Mouse (Mus musculus): Measurements from ENCODE around the gene Epn3. TPM values are rescaled to one million over a fixed set of nuclear protein-coding genes. Genes with fewer than 3 reads are reported as not detected.

Gene Epn3
- polyA plus RNA-seq, 1 experiment from 2014 or later = 1.1 TPM

DNA sequence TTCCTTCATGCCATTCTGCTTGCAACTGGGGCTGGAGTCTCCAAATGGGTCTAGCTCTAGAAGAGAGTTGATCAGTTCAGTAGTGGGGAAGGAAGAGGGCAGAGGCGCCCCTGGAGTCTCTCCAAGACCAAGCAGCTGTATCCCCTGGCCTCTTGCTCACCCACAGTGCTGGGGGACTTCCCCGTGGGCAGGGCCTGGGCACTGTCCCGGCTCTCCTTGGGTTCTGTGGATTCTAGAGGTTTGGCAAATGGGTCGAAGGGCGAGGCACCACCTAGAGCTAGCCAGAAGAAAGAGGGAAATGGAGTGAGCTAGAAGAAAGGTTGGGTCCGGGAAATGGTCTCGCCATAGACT lies 8.1 kb downstream of the Epn3 start:
- WGBS = 66% methylated on average over 7 of the region's 7 CpGs
- no peak overlapping the region for H3K27ac ChIP-seq (replicated peaks)
- peak overlapping the region; percentile 81 for H3K4me2 ChIP-seq
- 0 out of 2 replicates have a peak overlapping the region, but pooled peaks have one; percentile 65 for H3K9ac ChIP-seq (replicated peaks)
- ATAC-seq (ENCODE audit: low FRiP score) = no peak; the same call in 1 of the 2 replicates
- H3K4me3 ChIP-seq (replicated peaks) = peak overlapping the region; percentile 51
- peaks cover 13% of the 10 kb centered on the region for H3K4me1 ChIP-seq
- no peaks in the 10 kb centered on the region for H3K9me3 ChIP-seq (replicated peaks)
- H3K27me3 ChIP-seq (replicated peaks) = peaks cover 29% of the 10 kb centered on the region
- no peaks in the 10 kb centered on the region for H3K36me3 ChIP-seq

DNA sequence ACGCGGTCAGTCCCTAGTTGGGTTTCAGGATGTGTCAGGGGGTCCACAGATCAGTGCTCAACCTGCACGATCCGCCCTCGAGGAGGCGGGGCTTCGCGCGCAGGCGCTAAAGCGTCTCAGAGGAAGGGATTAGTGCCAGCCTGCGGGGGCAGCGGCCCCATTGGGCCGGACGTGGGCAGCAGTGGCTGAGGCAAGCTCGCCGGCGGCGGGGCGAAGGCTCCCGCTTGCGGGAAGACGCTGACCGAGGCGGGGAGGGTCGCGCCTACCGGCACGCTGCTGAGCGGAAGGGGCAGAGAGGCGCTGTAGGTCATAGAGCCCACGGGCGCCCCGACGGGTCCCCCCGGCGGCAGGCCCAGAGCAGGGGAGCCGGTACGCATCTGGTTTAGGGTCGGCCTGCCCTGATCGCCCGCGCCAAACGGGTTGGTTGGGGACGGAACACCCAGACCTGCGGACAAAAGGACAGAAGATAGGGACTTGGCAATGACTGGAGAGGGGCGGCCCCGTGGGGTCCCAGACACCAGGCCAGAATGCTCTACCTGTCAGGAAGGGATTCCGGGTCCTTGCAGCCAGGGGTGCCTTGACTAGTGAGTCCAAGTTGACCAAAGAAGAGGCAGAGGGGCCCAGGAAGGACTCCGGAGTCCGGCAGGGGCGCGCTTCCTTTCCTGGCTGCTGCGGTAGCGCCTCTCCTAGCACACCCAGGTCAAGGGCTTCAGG lies 8.6 kb downstream of the Epn3 start:
- Histone ChIP-seq H3K4me2 (peak overlapping the region; percentile 81), H3K9me3 (replicated peaks) (no peaks in the 10 kb centered on the region), H3K27ac (replicated peaks) (no peak overlapping the region), H3K4me3 (replicated peaks) (peak overlapping the region; percentile 51), H3K36me3 (no peaks in the 10 kb centered on the region), H3K27me3 (replicated peaks) (peaks cover 35% of the 10 kb centered on the region), H3K4me1 (peaks cover 15% of the 10 kb centered on the region), H3K9ac (replicated peaks) (peak overlapping the region; percentile 65)
- ATAC-seq (ENCODE audit: low FRiP score) = peak; percentile 51
- WGBS = 4% methylated on average over 55 of the region's 55 CpGs

DNA sequence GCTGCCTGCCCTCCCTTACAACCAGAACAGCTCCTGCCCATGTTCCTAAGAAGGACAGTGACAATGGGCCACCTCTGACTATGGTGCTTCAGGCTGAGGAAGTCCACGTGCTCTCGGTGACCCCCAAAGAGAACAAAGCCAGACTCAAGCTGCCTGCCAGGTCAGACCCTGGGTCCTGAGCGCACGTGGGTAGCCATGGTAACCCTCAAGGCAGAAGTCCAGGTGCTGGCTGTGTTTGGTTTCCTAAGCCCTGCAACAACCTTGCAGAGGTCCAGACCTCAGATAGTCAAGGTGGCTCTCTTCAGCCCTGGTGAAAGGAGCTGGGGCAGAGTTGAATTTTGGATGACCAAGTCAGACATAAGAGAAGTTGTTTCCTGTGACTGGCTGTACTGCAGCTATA lies 10.0 kb downstream of the Epn3 start:
- Histone ChIP-seq H3K36me3 (no peaks in the 10 kb centered on the region), H3K9ac (replicated peaks) (no peak overlapping the region), H3K27ac (replicated peaks) (no peak overlapping the region), H3K27me3 (replicated peaks) (peaks cover 38% of the 10 kb centered on the region), H3K9me3 (replicated peaks) (no peaks in the 10 kb centered on the region), H3K4me2 (no peak overlapping the region), H3K4me3 (replicated peaks) (no peak overlapping the region), H3K4me1 (peaks cover 20% of the 10 kb centered on the region)
- WGBS = 45% methylated on average over 4 of the region's 4 CpGs
- ATAC-seq (ENCODE audit: low FRiP score) = no peak

DNA sequence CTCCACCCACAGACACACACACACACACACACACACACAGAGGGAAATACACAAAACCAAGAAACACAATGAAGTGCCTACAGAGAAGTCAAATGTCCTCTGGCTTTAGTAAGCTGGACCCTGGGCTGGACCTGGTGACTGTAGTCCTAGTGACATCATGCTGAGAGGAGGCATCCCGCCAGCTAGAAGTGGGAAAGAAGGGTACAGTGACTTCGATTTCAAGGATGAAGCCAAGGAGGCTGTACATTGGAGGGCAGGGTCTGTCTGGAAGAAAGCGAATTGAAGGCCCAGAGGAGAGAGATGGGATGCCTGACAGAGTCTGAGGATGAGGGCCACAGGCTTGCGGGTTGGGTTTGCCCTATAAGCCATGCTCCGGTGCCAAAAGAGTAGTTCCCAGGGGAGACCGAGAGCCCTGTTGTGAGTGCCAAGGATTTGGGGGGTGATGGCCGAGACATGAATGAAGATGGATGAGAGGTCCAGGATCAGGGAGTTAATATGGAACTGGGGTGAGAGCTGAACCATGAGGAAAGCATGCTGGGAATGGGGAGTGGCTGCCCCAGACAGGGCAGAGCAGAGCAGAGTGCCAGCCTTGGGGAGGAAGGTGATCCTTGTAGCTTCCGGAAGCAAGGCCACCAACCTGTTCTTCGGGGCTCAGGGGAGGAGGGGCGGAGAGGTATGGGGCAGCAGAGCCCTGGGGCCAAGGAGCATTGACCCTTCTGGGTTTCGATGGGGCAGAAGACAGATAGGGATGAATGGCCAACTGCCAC lies 10.8 kb downstream of the Epn3 start:
- WGBS = 94% methylated on average over 11 of the region's 11 CpGs
- Histone ChIP-seq H3K4me2 (no peak overlapping the region), H3K27me3 (replicated peaks) (peaks cover 38% of the 10 kb centered on the region), H3K36me3 (no peaks in the 10 kb centered on the region), H3K27ac (replicated peaks) (no peak overlapping the region), H3K4me1 (peaks cover 20% of the 10 kb centered on the region), H3K9ac (replicated peaks) (no peak overlapping the region), H3K4me3 (replicated peaks) (no peak overlapping the region), H3K9me3 (replicated peaks) (no peaks in the 10 kb centered on the region)
- no peak for ATAC-seq (ENCODE audit: low FRiP score)

DNA sequence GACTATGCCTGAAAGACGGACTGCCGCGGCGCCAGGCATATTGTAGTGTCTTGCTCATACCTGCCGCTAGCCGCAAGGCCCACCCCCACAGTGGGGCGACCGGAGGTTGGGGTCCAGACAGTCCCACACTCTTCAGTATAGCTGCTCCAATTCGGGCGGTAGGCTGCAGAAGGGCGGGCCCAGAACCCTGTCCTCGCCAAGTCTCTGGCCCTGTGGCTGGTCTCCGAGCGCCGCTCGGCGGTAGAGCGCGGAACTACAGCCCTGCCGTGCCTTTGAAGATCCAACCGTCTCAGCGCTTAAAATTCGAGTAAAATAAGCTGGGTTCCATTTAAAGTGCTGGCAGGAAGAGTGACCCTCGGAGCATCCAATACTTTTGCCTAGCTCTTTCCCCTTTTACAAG lies 13.8 kb downstream of the Epn3 start, which contains the start of gene Spata20:
Spata20 (minus strand) TSS at position 179 of the 400 bp plus-strand sequence.
- 7% methylated on average over 24 of the region's 24 CpGs for WGBS
- H3K4me1 ChIP-seq = peaks cover 11% of the 10 kb centered on the region
- no peak within 1 kb of the TSS for H3K27ac ChIP-seq (replicated peaks)
- peak within 1 kb of the TSS; percentile 16 for H3K4me3 ChIP-seq (replicated peaks)
- H3K4me2 ChIP-seq = peak within 1 kb of the TSS; percentile 49
- H3K9ac ChIP-seq (replicated peaks) = no peak within 1 kb of the TSS
- H3K9me3 ChIP-seq (replicated peaks) = no peaks in the 10 kb centered on the region
- peak; percentile 63; the same call in 1 of the 2 replicates for ATAC-seq (ENCODE audit: low FRiP score)
- no peaks in the 10 kb centered on the region for H3K36me3 ChIP-seq
- peaks cover 24% of the 10 kb centered on the region; the same call in 1 of the 2 replicates for H3K27me3 ChIP-seq (replicated peaks)

DNA sequence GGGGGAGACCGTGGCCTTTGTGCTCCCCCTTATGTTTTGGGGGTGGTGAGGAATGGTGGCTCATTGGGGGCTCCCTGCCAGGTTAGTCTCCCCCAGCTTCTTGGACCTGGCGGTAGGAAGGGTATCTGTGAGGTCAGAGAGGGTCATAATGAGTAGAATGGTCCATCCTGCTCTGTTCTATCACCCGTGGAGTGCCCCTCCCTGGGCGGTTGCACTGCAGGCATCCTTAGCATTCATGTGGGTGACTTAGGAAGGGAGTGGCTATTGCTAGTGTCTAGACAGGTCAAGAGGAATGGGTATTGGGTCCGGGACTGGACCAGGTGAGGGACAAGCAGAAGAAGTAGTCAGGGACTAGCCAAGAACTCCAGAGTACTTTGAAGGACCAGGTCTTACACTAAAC lies 14.6 kb downstream of the Epn3 start:
- no peak overlapping the region for H3K4me2 ChIP-seq
- 81% methylated on average over 5 of the region's 5 CpGs for WGBS
- H3K9ac ChIP-seq (replicated peaks) = no peak overlapping the region
- H3K4me1 ChIP-seq = peaks cover 7% of the 10 kb centered on the region
- H3K4me3 ChIP-seq (replicated peaks) = no peak overlapping the region
- no peaks in the 10 kb centered on the region for H3K36me3 ChIP-seq
- H3K27me3 ChIP-seq (replicated peaks) = peaks cover 24% of the 10 kb centered on the region; the same call in 1 of the 2 replicates
- ATAC-seq (ENCODE audit: low FRiP score) = no peak
- H3K9me3 ChIP-seq (replicated peaks) = no peaks in the 10 kb centered on the region
- H3K27ac ChIP-seq (replicated peaks) = no peak overlapping the region

DNA sequence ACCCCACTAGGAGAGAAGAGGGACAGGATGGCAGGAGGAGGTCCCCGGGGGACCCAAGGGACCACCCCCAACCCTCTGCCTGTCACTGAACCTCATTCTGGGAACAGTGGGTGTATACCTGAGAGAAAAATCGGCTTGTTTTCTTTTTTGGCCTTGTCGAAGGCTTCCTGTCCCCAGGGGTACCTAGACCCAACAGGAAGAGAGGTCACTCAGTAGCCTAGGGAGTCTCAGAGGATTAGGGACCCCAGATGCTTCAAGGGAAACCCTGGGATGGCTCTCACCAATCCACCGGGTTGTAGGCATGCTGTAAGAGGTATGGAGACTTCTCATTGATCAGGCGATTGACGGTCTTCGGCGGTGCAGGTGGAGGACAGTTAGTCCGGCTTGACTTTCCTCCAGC lies 15.1 kb downstream of the Epn3 start:
- H3K27me3 ChIP-seq (replicated peaks) = peaks cover 24% of the 10 kb centered on the region; the same call in 1 of the 2 replicates
- no peak overlapping the region for H3K27ac ChIP-seq (replicated peaks)
- peaks cover 7% of the 10 kb centered on the region for H3K4me1 ChIP-seq
- no peak for ATAC-seq (ENCODE audit: low FRiP score)
- no peak overlapping the region for H3K4me3 ChIP-seq (replicated peaks)
- no peak overlapping the region for H3K9ac ChIP-seq (replicated peaks)
- no peaks in the 10 kb centered on the region for H3K36me3 ChIP-seq
- no peak overlapping the region for H3K4me2 ChIP-seq
- WGBS = 86% methylated on average over 9 of the region's 9 CpGs
- no peaks in the 10 kb centered on the region for H3K9me3 ChIP-seq (replicated peaks)

DNA sequence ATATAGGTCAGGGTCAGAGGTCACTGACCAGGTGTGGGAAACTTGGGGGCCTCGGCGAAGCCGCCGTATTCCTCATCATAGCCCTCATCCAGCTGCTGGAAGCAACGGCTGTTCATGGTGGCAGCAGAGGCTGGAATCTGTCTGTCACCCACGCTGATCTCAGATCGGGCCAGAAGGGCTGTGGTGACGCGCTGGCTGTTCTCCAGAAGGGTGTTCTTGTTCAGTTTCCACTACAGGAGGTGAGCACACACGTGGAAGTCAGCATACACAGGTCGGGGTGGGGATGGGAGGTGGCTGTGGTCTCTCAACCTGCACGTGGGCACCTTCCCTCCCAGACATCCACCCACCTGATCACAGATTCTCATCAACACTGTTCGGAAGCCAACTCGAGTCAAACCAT lies 15.9 kb downstream of the Epn3 start:
- H3K27me3 ChIP-seq (replicated peaks) = peaks cover 22% of the 10 kb centered on the region; the same call in 1 of the 2 replicates
- H3K9ac ChIP-seq (replicated peaks) = no peak overlapping the region
- no peak overlapping the region for H3K27ac ChIP-seq (replicated peaks)
- no peak overlapping the region for H3K4me3 ChIP-seq (replicated peaks)
- no peak overlapping the region for H3K4me2 ChIP-seq
- no peak for ATAC-seq (ENCODE audit: low FRiP score)
- H3K36me3 ChIP-seq = no peaks in the 10 kb centered on the region
- H3K4me1 ChIP-seq = peaks cover 7% of the 10 kb centered on the region
- no peaks in the 10 kb centered on the region for H3K9me3 ChIP-seq (replicated peaks)
- WGBS = 85% methylated on average over 14 of the region's 14 CpGs

DNA sequence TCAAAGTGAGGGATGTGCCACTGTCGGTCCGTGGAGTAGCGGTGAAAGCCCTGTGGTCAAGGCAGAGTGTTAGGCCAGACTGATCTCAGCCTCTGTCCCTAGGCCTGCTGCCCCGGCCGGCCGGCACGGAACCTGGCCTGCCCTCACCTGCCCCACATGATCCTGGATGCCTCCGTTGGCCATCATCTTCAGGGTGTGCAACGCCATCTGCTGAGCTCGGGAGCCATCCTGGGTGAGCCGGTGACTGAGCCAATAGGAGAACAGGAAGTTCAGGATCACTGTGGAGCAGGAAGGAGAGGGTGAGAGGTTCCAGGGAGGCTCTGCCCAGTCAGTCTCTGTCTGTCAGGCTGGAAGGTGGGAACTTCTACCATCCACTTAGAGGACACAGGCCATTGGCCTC lies 16.3 kb downstream of the Epn3 start:
- ATAC-seq (ENCODE audit: low FRiP score) = no peak
- H3K4me2 ChIP-seq = no peak overlapping the region
- no peaks in the 10 kb centered on the region for H3K36me3 ChIP-seq
- no peak overlapping the region for H3K9ac ChIP-seq (replicated peaks)
- no peak overlapping the region for H3K27ac ChIP-seq (replicated peaks)
- H3K27me3 ChIP-seq (replicated peaks) = peaks cover 24% of the 10 kb centered on the region; the same call in 1 of the 2 replicates
- peaks cover 7% of the 10 kb centered on the region for H3K4me1 ChIP-seq
- no peak overlapping the region for H3K4me3 ChIP-seq (replicated peaks)
- H3K9me3 ChIP-seq (replicated peaks) = no peaks in the 10 kb centered on the region
- 86% methylated on average over 11 of the region's 11 CpGs for WGBS

DNA sequence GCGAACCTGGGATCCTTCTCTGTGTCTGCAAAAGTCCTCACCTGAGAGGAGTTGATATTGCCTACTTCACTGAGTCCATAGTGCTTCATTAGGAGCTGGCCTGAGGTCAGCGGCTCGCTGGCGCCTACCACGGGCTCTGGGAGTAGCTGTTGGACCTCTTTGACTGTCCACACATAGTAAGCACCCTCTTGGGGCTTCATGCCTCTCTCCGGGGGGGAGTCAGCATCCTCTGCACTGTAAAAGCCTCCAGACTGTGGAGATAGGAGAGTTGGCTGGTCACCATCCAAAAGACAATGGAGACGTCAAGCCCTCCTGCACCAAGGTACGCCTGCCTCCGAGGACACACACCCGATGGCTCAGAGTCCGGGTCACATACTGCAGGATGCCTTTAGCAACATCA lies 17.0 kb downstream of the Epn3 start:
- Histone ChIP-seq H3K27me3 (replicated peaks) (peaks cover 20% of the 10 kb centered on the region; the same call in 1 of the 2 replicates), H3K9me3 (replicated peaks) (no peaks in the 10 kb centered on the region), H3K4me1 (peaks cover 7% of the 10 kb centered on the region), H3K4me2 (no peak overlapping the region), H3K9ac (replicated peaks) (no peak overlapping the region), H3K4me3 (replicated peaks) (no peak overlapping the region), H3K27ac (replicated peaks) (no peak overlapping the region), H3K36me3 (no peaks in the 10 kb centered on the region)
- no peak for ATAC-seq (ENCODE audit: low FRiP score)
- 93% methylated on average over 11 of the region's 11 CpGs for WGBS

DNA sequence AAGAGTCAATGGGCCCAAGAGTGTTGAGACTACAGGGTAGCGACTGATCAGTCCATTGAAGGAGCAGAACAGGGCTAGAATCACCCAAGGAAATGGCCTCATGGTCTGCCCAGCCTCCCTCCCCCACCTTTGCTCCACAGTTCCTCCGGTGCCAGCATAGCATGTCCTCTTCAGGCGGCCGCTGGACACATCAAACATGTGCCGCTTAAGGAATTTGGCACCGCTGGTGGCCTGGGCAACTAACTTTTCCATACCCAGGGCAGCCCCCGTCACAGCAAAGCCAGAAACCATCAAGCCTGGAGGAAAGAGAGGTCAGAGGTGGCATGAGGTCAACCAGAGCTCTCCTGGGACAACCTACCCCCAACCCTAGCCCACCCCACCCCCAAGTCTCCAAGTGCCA lies 17.8 kb downstream of the Epn3 start:
- Histone ChIP-seq H3K4me3 (replicated peaks) (no peak overlapping the region), H3K27me3 (replicated peaks) (peaks cover 23% of the 10 kb centered on the region), H3K9me3 (replicated peaks) (no peaks in the 10 kb centered on the region), H3K9ac (replicated peaks) (no peak overlapping the region), H3K4me1 (peaks cover 7% of the 10 kb centered on the region), H3K27ac (replicated peaks) (no peak overlapping the region), H3K4me2 (no peak overlapping the region), H3K36me3 (no peaks in the 10 kb centered on the region)
- WGBS = 97% methylated on average over 7 of the region's 7 CpGs
- ATAC-seq (ENCODE audit: low FRiP score) = no peak

DNA sequence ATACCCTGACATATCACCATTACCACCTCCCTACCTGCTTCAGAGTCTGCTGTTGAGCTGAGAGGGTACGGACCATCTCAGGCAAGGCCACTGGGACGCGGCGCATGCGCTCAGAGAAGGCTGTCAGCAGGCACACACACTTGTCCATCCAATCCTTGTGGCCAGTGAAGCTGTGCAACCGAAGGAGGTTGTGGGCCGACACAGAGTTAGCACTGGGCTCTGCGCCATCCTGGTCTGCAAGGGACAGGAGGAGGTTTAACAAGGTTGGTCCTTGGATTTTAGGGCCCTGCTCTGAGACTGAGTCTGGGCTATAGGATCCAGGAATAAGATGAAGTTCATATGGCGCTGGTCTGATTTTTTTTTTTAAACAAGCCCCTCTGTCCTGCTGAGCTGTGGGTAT lies 19.4 kb downstream of the Epn3 start:
- Histone ChIP-seq H3K27me3 (replicated peaks) (peaks cover 18% of the 10 kb centered on the region), H3K27ac (replicated peaks) (no peak overlapping the region), H3K9me3 (replicated peaks) (no peaks in the 10 kb centered on the region), H3K4me1 (peaks cover 6% of the 10 kb centered on the region), H3K4me3 (replicated peaks) (no peak overlapping the region), H3K36me3 (no peaks in the 10 kb centered on the region), H3K9ac (replicated peaks) (no peak overlapping the region), H3K4me2 (no peak overlapping the region)
- ATAC-seq (ENCODE audit: low FRiP score) = no peak
- 87% methylated on average over 9 of the region's 9 CpGs for WGBS
